Mouse (Mus musculus): ENCODE data around the gene Gprc5b. TPM values are rescaled to one million over a fixed set of nuclear protein-coding genes. Genes with fewer than 3 reads are reported as not detected.

Gene Gprc5b
- 10 to 100 TPM; 53.3 to 66.6 TPM for total RNA-seq (2021)
- long read RNA-seq, experiment 1, full-length matches to known transcripts, result 16 of 30 reads
- long read RNA-seq, experiment 1, partial matches to known transcripts, result 2 of 30 reads
- long read RNA-seq, experiment 1, other reads (novel, unspliced or antisense), result 12 of 30 reads
- long read RNA-seq, experiment 2, full-length matches to known transcripts, result 24 of 55 reads
- long read RNA-seq, experiment 2, partial matches to known transcripts, result 6 of 55 reads
- long read RNA-seq, experiment 2, other reads (novel, unspliced or antisense), result 25 of 55 reads

DNA sequence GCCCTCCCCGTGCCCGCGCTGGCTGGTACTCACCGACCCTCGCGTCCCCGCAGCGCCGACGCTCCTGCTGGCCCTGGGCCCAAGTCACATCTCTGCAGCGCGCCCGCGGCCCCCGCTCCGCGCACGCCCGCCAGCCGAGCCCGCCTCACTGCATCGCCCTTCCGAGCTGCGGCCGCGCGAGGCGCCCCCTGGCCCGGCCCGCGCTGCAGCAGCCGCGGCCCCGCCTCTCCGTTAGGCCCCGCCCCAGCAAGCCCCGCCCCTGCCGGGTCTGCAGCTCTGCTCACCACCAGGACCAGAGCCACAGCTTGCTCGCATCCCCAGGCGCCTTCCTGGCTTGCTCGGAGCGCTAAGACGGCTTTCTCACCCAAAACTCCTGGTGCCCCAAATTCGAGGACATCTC, at the start of gene Gprc5b:
Gene Gprc5b (minus strand): TSS at position 205 of the 400 bp plus-strand sequence.
- peak; percentile 73 to 78 for DNase-seq (ENCODE audit: low spot score in 2 of 2)

DNA sequence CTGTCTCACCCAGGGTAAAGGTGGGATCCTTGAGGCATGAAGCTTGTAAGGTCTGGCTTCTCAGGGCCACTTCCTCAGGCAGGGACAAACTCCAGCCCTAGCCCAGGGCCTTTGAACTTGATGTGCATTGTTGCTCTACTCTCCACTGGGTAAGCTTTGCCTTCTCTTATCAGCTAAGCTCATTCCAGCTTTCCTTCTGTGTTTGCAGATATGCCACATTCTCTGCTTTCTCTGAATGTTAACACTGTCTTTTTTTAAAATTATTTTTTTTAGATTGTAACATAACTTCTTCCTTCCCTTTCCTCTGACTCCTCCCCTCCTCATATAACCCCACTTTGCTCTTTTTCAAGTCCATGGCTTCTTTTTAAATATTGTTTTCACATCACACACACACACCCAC, 46.5 kb upstream of the Gprc5b start:
- DNase-seq (ENCODE audit: low spot score in 2 of 2), result no peak

DNA sequence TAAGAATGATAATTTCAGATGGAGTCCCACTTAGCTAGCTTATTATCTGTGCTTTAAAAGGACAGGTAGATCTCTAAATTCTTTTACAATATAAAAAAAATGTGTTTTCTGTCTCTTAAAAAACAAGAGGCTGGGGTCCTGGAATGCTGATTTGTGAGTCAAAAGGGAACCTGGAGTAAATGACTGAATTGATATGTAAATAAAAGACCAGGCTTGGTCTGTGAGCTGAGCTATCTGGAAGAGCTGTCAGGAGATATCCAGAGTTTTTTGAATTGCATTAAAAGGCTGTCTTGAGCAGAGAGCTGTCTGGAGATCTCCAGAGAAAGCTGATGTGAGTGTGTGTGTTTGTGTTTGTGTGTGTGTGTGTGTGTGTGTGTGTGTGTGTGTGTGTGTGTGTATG, 42.6 kb upstream of the Gprc5b start:
- DNase-seq (ENCODE audit: low spot score in 2 of 2), result no peak

DNA sequence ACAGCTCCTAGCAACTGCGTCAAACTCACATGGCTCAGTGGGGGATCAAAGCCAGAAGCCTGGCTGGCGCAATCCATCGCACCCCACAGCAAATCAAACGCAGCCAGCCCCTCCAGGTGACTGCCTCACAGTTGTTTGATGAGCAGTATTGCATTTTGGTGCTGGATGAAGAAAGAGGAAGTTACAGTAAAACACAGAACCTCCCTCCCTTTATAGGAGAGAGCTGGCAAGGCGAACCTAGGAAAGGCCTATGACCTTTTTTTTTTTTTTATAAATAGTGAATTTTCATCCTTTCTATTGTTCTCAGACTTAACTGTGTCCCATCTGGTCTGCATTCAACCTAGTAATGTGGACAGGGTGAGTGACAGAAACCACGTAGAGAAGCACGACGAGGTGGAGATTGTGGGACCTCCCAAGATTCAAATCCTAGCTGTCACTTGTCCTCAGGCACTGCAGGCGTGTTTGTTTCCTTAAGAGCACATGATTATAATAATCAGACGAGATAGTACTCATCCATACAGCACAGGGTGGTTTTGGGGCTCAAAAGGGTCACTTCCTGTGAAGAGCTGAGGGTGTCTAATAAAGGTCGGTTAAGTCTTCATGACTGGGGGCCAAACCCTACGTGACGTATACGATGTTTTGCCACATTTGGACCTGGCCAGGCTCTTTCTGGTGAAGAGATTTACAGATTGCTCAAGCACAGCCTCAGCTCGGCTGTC, 39.4 kb upstream of the Gprc5b start:
- DNase-seq (ENCODE audit: low spot score in 2 of 2), result no peak

DNA sequence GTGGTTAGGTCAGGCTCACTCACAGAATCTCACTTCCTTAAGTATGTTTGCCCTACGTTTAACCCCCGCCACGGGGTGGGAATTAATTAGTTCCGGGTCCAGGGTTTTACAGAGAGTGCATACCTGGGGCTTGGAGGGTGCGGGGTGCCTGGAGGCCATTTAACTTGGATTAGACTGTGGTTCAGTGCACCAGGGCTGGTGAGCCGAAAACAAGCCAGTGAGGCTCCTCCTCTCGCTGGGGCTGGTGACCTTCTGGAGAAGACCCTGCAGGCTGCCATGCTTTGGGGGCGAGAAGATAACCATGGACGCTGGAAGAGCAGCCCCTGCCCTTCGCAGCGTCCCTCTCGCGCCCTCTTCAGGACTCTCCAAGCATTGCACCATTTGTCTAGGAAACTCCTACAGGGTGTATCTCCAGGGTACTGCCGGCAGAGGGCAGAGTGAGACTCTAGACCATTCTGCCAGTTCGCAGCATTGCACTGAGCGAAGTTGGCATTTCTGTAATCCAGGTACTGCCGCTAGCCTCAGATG, 28.4 kb upstream of the Gprc5b start:
- peak; percentile 8 to 26 for DNase-seq (ENCODE audit: low spot score in 2 of 2)

DNA sequence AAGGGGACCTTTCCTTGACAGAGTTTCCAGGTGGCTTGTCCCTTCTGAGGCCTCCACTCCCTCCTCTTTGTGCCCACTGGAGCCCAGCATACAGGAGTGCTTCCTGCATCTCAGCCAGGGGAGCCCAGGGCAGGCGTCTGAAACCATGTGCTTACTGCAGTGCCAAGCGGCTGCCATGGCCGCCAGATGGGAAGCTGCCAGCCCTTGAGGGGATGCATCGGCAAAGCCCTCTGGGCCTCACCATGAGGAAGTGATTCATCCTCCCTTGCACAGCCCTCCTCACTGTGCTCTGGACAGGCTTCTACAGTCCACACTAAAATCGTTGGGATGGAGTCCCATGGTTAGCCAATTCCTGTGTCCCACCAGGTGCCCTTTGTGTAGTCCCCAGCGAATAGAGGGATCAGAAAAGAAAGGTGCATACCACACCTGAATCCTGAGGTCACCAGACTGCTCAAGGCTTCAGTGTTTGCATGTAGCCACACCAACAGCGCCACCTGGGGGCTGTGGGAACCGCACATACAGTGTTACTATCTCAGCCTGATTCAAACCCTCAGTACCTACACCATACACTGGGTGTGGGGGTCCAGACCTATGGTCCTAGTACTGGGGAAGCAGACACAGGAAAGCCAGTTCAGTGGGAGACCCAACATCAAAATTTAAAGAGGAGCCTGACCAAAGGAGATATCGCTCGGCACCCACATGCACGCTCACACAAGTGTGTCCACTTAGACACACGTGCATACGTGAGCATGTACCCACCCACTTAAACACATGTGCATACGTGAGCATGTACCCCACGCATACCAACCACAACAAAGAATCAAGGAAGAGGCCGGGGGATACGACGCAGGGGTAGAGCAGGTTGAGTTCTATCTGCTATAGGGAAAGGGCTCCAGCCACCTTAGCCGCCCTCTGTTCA, 27.5 kb upstream of the Gprc5b start:
- no peak for DNase-seq (ENCODE audit: low spot score in 2 of 2)

DNA sequence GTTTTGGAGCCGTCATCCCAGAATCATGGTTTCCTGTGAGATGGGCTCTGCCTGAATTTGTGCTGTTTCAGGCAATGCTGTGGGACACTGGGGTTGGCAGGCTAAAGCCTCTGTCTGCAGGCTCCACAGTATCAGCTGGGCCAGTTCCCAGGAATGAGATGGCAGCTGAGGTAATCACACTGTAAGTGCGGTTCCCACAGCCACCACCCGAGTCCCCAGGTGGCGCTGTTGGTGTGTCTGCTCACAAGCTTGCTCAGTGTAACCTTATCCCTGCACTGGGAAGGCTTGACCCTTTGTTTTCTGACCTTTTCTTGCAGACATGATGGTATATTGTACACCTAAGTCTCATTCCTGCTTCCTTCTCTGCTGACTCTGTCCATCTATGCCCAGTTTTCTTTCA, 24.5 kb upstream of the Gprc5b start:
- peak in 1 of 2 experiments; percentile 13 for DNase-seq (ENCODE audit: low spot score in 2 of 2)

DNA sequence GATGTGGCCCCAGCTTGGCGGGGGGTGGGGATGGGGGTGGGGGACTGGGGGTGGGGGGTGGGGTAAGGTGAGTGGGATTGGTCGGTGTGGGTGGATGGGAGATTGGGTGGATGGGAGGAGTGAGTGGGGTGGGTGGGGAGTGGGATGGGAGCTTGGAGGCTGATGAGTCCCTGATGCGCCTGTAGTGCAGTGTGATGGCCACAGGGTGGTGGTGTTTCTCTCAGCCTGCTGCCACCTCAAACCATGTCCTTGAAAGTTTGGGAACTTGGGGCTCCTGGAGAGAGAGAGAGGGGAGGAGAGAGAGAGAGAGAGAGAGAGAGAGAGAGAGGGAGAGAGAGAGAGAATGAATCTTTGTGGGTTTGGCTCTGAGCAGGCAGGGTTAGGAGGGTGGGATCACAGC, 20.7 kb upstream of the Gprc5b start:
- DNase-seq (ENCODE audit: low spot score in 2 of 2), result no peak

DNA sequence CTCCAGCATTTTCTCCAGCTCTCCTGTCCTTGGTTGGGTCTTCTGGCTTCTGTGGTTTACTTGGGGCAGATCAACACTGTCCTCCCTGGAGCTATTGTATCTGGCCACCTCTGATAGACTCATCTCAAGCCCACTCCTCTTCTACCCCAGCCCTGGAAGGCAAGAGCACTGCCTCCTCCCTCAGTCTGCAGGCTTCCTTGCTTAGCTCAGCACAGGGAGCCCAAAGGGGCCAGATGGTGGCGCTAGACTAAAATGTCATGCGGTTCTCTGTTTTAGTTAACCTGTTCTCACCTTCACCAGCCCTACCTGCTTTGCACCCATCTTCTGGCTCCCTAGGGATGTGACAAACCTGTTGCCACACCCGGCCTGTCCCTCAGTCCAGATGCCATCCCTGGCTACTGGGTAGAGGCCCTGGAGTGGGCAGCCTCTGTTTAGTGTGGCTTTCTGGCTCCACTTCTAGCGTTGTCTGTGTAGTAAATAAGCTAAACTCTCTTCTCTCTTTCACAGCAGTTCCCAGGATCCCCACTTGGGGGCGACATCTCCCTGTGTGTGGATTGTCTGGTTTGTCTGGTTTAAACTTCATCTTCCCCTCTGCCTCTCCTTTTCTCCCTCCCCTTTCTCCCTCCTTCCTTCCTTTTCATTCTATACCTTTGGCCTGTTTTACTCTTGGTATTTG, 16.0 kb upstream of the Gprc5b start:
- peak in 1 of 2 experiments; percentile 49 for DNase-seq (ENCODE audit: low spot score in 2 of 2)

DNA sequence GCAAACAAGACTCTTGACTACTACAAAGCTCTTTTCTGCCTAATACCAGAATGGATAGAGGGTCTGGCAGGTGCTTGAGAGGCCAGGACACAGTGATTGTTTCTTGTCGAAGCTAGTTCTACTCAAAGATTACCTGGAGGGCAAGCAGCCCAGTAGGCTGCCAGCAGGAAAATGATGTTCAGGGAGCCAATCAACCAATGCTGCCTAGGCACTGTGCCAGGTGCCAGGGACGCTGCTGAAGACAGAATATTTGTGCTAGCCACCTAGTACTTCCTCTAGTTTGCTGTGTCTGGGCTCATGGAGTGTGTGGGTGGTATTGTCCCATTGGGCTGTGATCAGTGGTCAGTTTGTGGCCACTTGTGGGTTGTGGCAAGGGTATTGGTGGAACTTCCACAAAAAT, 7.5 kb upstream of the Gprc5b start:
- DNase-seq (ENCODE audit: low spot score in 2 of 2), result no peak

DNA sequence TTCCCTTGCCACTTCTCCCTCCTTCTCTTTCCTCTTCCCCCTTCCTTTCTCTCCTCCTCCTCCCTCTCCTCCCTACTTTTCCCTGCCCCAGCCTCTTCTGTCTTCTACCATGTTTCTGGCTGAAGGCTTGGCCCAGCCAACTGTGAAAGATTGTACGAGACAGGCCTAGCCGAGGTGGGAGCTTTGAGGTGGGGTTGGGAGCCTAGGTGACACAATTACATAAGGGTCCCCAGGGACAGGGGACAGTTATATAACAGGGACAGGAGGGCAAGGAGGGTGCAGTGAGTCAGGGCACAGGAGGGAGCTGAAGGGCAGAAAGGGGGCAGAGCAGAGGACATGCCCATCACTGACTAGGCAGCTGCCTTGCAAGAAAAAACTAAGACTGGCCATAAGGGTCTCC, 7.0 kb upstream of the Gprc5b start:
- no peak for DNase-seq (ENCODE audit: low spot score in 2 of 2)

DNA sequence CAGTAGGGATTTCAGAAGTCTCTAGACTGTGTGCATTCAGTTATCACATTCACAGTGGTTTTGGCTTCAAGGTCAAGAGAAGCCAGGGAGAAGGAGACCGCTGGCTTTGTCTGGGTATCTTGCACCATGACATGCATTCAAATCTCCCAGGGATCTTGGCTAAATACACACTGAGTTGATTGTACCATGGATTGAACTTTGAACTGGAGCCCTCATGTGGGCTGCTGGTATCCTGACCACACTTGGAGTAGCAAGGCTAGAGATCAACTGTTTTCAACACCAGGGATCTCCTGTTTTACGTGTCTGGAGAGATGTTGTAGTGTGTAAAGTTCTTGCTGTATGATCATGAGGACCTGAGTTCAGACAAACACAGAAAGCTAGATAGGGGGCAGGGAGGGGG, 4.8 kb upstream of the Gprc5b start:
- DNase-seq (ENCODE audit: low spot score in 2 of 2), result no peak

DNA sequence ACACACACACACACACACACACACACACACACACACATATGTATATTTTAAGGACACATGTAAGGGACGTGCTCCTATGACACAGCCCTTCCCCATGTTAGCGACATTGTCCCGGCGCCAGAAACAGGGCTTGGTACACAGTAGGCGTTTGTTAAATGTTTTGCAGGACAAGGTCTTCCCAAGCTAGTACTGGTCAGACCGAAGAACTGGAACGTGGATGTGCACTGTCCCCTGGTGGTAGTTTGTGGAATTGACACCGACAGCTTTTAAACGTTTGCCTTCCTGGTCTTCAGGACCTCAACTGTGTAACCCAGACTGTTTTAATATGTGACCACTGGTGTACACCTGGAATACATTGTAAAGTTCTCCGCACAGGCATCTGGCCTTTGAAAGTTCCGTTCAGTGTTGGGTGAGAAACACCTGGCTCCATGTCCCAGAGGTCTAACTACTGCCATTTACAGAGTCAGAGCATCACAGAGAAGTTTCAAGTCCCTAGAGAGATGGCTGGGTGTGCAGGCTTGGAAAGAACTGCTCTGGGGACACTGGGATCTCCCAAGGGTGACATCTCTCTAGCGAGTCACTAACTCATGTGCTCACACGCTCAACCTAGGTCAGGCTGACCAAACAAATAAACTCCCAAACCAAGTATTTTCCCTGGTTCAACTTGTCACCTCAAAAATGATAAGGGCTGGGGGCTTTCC, 1.3 kb upstream of the Gprc5b start:
- DNase-seq (ENCODE audit: low spot score in 2 of 2), result peak; percentile 49 to 64

DNA sequence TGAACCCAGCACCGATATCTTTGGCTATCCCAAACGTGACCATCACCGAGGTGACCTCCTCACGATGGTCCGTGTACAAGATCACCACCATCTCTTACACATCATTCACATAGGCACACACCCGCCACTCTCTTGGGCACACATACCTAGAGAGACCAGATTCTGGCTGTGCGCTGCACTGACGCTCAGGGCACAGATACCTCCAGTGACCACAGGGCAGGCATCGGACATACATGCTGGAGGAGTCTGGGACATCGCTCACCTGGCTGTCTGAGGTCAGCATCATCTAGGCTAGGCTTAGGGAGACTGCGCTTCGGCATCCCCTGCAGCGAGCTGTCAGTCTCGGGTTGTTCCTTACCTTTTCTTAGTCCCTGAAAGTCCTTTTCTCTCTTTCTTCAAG, 660 bp upstream of the Gprc5b start:
- no peak for DNase-seq (ENCODE audit: low spot score in 2 of 2)

DNA sequence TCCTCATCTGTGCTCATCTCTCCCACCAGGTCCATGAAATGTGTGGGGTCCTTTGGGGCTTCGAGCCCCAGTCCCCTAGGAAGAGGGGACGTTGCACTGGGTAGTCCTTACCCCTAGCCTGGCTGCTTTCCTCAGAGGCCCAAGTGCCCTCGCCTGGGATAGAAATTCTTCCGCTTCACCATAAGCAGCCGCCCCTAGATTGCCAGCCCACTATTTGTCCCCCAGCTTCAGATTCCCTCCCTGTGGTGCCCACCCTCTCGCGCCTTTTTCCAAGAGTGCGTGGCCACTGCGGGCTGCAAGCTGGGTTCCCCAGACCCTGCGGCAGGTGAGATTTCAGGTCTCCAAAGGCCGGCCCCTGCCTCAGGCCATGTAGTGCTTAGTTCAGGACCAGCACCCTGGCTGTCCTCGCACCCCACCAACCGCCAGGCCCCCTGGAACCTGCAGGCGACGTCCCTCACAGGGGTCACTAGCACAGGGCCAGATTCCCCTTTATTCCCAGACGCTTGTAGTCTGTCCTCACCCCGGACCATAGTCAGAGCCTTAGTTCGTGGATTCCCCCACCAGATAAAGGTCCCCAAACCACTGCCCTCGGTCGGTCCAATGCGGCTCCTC, 674 bp downstream of the Gprc5b start:
- DNase-seq (ENCODE audit: low spot score in 2 of 2), result no peak

DNA sequence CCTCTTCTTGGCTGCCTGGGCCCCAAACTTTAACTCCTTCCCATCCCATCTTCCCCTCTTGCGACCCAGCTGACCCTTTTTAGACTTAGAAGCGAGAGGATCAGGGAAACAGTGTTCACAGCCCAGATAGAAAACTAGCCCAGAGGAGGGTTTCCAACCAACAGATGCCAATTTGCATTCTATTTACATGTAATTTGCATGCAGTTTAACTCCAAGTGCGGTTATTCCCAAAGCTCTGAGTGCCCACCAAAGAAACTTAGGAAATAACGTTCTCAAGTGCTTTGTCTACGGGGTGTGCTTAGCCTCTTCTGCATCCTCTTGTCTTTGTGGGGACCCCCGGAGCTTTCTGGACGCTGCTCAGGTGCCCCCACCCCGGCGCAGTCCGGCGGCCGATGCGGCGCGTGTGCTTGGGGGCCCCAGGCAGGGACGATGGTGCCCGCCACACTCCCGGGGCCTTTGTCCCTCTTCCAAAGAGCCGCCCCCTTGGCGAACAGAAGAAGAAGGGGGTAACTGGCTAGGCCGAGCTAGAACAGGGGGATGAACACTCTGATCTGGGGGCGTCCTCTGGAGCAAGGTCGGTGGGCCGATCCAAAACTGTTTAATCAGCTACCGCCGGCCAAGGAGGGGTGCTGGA, 1.3 kb downstream of the Gprc5b start:
- peak in 1 of 2 experiments; percentile 13 for DNase-seq (ENCODE audit: low spot score in 2 of 2)

DNA sequence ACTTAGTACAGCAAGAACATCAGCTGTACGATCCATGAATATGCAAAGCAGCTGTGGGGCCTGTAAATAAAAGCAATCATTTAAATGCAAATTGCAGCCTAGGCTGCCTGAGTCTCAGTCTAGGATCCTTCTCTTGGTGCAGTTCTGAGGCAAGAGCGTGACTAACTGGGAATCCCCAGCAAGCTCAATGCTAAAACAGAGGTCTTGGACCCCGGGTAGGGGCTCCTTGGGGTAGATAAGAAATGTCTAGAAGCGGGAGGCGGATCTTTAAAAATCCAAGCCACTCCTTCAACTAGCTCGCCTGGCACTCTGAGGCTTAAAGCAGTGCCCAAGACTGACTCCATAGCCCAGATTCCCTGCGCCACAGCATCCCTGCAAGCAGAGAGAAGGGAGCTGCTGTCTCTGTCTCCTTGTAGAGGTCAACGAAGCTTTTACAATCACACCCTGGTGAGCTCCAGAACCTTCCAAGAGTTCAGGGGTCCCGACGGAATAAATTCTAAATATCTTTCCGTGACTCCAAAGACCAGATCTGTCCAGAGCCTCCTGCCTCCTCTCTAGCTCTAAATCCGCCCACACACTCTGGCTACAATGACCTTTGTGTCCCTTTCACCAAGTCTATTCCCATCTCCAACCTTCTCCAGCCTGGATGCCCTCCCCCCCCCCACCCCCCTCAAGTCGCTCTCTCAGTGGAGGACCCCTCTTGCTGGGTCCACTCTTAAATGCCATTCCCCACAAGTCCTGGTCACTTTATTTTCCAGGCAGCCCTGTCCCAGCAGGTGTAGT, 2.2 kb downstream of the Gprc5b start:
- DNase-seq (ENCODE audit: low spot score in 2 of 2), result no peak

DNA sequence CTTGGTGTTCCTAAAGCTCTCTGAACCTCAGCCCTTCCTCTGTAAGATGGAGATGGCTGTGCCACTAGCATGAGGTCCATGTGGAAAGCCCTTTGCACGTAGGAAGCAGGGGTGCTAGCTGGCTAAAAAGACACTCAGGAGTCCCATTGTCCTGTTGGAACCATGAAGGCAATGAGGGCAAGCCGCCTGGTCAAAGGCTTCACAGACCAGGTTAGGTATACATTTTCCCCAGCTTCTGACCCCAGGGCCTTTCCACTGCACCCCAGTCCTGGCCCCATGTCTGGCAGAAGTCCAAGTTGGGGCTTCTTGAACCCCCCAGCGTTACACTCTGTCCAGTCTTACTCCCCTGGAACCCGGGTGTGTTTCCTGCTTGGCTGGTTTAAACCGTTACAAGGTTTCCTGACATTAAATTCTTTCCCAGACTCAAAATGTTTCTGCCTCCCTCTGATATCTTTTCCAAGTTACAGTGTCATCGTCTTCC, 2.9 kb downstream of the Gprc5b start:
- DNase-seq (ENCODE audit: low spot score in 2 of 2), result no peak

All from adrenal gland, postnatal 4 days (tissue).